Mouse (Mus musculus): ENCODE results near the gene Basp1. TPM values are rescaled to one million over a fixed set of nuclear protein-coding genes. Genes with fewer than 3 reads are reported as not detected.
A peak's percentile ranks its signal among the peaks of the same experiment; 100 is the strongest.
"Not testable (repeated sequence)": the region's sequence is repeated elsewhere in the genome, so short reads cannot be mapped to it uniquely, and the experiment has no call there.

Gene Basp1
- polyA plus RNA-seq (2016; fragmentation: Nextera tagmentation; extraction: Ambion mirVana), result 146 and 177 TPM in 2 replicates

- peak; percentile 66 for ATAC-seq (ENCODE audit: insufficient number of reproducible peaks, insufficient read depth, low FRiP score, low TSS enrichment)
- WGBS, result under 1% methylated on average over 28 of the region's 60 CpGs
Observed at GRCm38 (mm10) chr15:25413378-25413901, at the start of gene Basp1. Basp1 (minus strand) TSS chr15:25413764.

DNA sequence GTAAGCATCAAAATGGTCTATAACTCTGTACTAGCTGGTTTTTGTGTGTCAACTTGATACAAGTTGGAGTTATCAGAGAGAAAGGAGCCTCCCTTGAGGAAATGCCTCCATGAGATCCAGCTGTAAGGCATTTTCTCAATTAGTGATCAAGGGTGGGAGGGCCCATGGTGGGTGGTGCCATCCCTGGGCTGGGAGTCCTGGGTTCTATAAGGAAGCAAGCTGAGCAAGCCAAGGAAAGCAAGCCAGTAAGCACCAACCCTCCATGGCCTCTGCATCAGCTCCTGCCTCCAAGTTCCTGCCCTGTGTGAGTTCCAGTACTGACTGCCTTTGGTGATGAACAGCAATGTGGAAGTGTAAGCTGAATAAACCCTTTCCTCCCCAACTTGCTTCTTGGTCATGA is 49.5 kb upstream of the Basp1 start:
- H3K9ac ChIP-seq; H3K4me3 ChIP-seq; H3K4me1 ChIP-seq; H3K27me3 ChIP-seq; H3K27ac ChIP-seq; ATAC-seq (ENCODE audit: insufficient number of reproducible peaks, insufficient read depth, low FRiP score, low TSS enrichment); H3K9me3 ChIP-seq; H3K36me3 ChIP-seq; H3K4me2 ChIP-seq (replicated peaks): not testable (repeated sequence)

More at GRCm38 (mm10) chr15:25413378-25413901, at the start of gene Basp1:
- H3K4me2 ChIP-seq (replicated peaks), result peak within 1 kb of the TSS; percentile 87
- H3K9ac ChIP-seq, result peak within 1 kb of the TSS; percentile 94
- H3K36me3 ChIP-seq, result no peaks in the 10 kb centered on the region
- peaks cover 21% of the 10 kb centered on the region for H3K4me1 ChIP-seq
- H3K4me3 ChIP-seq, result peak within 1 kb of the TSS; percentile 86
- no peaks in the 10 kb centered on the region for H3K9me3 ChIP-seq
- H3K27ac ChIP-seq, result peak within 1 kb of the TSS; percentile 97
- H3K27me3 ChIP-seq, result no peaks in the 10 kb centered on the region

DNA sequence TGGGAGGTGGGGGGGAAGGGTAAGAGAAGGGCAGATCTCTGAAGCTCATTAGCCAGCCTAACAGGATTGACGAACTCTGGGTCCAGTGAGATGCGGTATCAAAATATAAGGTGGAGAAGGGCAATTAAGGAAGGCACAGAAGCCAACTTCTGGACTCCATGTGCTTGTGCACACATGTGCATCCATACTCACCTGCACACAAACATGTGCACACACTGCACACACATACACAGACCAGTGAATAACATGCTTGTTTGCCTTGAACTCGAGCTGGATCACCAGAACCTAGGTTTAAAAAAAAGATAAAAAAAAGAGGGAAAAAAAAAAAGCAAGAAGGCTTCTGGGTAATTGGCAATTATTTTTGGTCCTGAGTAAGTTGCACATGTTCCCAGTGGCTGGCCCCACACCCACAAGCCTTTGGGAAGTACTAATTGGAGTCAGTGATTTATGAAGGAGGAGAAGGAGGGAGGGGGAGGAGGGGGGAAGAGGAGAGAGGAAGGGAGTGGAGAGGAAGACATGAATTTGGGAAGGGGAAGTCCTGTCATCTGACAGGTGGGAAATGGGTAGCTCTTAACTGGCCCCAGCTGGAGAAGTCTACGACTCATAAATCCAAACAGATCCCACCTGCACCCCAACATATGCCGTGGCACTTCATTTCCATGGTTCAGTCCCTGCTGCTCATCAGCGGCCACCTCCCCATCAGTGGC is 48.6 kb upstream of the Basp1 start:
- Histone ChIP-seq H3K36me3 (no peaks in the 10 kb centered on the region), H3K4me3 (no peak overlapping the region), H3K27me3 (no peaks in the 10 kb centered on the region), H3K9me3 (no peaks in the 10 kb centered on the region), H3K27ac (no peak overlapping the region), H3K4me2 (replicated peaks) (no peak overlapping the region), H3K4me1 (0 out of 2 replicates have a peak, but pooled peaks cover 4% of the 10 kb centered on the region), H3K9ac (no peak overlapping the region)
- WGBS, result 60% methylated on average over 6 of the region's 6 CpGs
- no peak for ATAC-seq (ENCODE audit: insufficient number of reproducible peaks, insufficient read depth, low FRiP score, low TSS enrichment)

GRCm38 (mm10) chr15:25459901-25460300 is 46.3 kb upstream of the Basp1 start:
- ATAC-seq (ENCODE audit: insufficient number of reproducible peaks, insufficient read depth, low FRiP score, low TSS enrichment), result no peak
- Histone ChIP-seq H3K4me2 (replicated peaks) (no peak overlapping the region), H3K36me3 (no peaks in the 10 kb centered on the region), H3K27ac (no peak overlapping the region), H3K4me3 (no peak overlapping the region), H3K9me3 (no peaks in the 10 kb centered on the region), H3K27me3 (no peaks in the 10 kb centered on the region), H3K4me1 (0 out of 2 replicates have a peak, but pooled peaks cover 4% of the 10 kb centered on the region), H3K9ac (no peak overlapping the region)
- WGBS, result 42% methylated on average over 7 of the region's 7 CpGs

DNA sequence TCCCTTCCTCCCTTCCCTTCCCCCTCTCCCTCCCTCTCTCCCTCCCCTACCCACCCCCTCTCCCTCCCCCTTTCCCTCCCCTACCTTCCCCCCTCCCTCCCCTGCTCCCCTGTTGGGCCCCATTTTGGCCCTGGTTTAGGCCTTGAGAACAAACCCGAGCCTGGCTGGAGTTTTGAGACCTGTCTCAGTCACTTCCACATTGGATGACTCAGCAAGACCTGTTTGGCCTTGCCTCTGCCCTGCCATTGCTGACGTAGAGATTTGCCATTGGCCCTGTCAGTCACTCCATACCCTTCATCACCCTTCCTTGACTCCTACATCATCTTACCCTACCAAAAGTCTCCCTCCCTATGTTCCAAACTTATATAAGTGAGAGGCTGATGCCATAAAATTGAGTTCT is 43.9 kb upstream of the Basp1 start:
- WGBS, result 68% methylated on average over 2 of the region's 2 CpGs
- ATAC-seq (ENCODE audit: insufficient number of reproducible peaks, insufficient read depth, low FRiP score, low TSS enrichment), result no peak
- H3K27me3 ChIP-seq, result no peaks in the 10 kb centered on the region
- H3K27ac ChIP-seq, result no peak overlapping the region
- H3K9ac ChIP-seq, result no peak overlapping the region
- no peak overlapping the region for H3K4me3 ChIP-seq
- no peaks in the 10 kb centered on the region for H3K36me3 ChIP-seq
- 0 out of 2 replicates have a peak, but pooled peaks cover 4% of the 10 kb centered on the region for H3K4me1 ChIP-seq
- no peaks in the 10 kb centered on the region for H3K9me3 ChIP-seq
- H3K4me2 ChIP-seq (replicated peaks), result no peak overlapping the region

DNA sequence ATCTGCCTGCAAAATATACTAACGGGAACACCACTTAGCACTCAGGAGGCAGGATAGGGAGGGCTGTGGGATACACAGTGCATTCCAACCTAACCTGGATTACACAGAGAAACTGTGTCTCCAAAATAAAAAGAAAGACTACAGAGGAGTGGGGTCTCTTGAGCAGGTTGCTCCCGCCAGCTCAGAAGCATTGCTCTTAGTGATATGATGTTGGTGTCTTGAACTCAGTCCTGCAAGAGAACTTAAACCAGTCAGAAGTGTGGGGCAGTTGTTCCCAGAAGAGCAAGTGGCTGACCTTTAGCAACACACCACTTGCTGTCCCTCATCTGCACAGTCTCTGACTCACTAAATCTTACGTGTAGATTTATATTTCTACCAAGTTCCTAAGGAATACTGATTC is 40.0 kb upstream of the Basp1 start:
- Histone ChIP-seq H3K4me2 (replicated peaks) (no peak overlapping the region), H3K27me3 (no peaks in the 10 kb centered on the region), H3K9ac (no peak overlapping the region), H3K27ac (no peak overlapping the region), H3K9me3 (no peaks in the 10 kb centered on the region), H3K4me1 (no peaks in the 10 kb centered on the region), H3K4me3 (no peak overlapping the region), H3K36me3 (no peaks in the 10 kb centered on the region)
- 84% methylated on average over 3 of the region's 3 CpGs for WGBS
- no peak for ATAC-seq (ENCODE audit: insufficient number of reproducible peaks, insufficient read depth, low FRiP score, low TSS enrichment)

GRCm38 (mm10) chr15:25449348-25449747 is 35.8 kb upstream of the Basp1 start:
- ATAC-seq (ENCODE audit: insufficient number of reproducible peaks, insufficient read depth, low FRiP score, low TSS enrichment), result no peak
- no peak overlapping the region for H3K27ac ChIP-seq
- H3K4me3 ChIP-seq, result no peak overlapping the region
- no peaks in the 10 kb centered on the region for H3K9me3 ChIP-seq
- no peaks in the 10 kb centered on the region for H3K36me3 ChIP-seq
- peaks cover 15% of the 10 kb centered on the region for H3K4me1 ChIP-seq
- H3K9ac ChIP-seq, result no peak overlapping the region
- WGBS, result 23% methylated on average over 1 of the region's 1 CpGs
- no peaks in the 10 kb centered on the region for H3K27me3 ChIP-seq
- H3K4me2 ChIP-seq (replicated peaks), result no peak overlapping the region

GRCm38 (mm10) chr15:25448703-25449340 is 35.3 kb upstream of the Basp1 start:
- no peak overlapping the region for H3K27ac ChIP-seq
- H3K9ac ChIP-seq, result no peak overlapping the region
- 61% methylated on average over 4 of the region's 4 CpGs for WGBS
- no peaks in the 10 kb centered on the region for H3K27me3 ChIP-seq
- no peak overlapping the region for H3K4me2 ChIP-seq (replicated peaks)
- no peak for ATAC-seq (ENCODE audit: insufficient number of reproducible peaks, insufficient read depth, low FRiP score, low TSS enrichment)
- H3K4me1 ChIP-seq, result peaks cover 15% of the 10 kb centered on the region
- H3K36me3 ChIP-seq, result no peaks in the 10 kb centered on the region
- no peak overlapping the region for H3K4me3 ChIP-seq
- no peaks in the 10 kb centered on the region for H3K9me3 ChIP-seq

GRCm38 (mm10) chr15:25447136-25447535 is 33.6 kb upstream of the Basp1 start:
- ATAC-seq (ENCODE audit: insufficient number of reproducible peaks, insufficient read depth, low FRiP score, low TSS enrichment), result no peak
- Histone ChIP-seq H3K9ac (no peak overlapping the region), H3K36me3 (no peaks in the 10 kb centered on the region), H3K27ac (no peak overlapping the region), H3K4me2 (replicated peaks) (no peak overlapping the region), H3K9me3 (no peaks in the 10 kb centered on the region), H3K27me3 (no peaks in the 10 kb centered on the region), H3K4me3 (no peak overlapping the region), H3K4me1 (peaks cover 15% of the 10 kb centered on the region)
- WGBS, result 68% methylated on average over 6 of the region's 6 CpGs

GRCm38 (mm10) chr15:25446155-25446487 is 32.6 kb upstream of the Basp1 start:
- peak overlapping the region; percentile 41; the same call in 1 of the 2 replicates for H3K27ac ChIP-seq
- H3K9ac ChIP-seq, result no peak overlapping the region
- H3K4me1 ChIP-seq, result peaks cover 15% of the 10 kb centered on the region

GRCm38 (mm10) chr15:25445361-25446154 is 32.0 kb upstream of the Basp1 start:
- peaks cover 15% of the 10 kb centered on the region for H3K4me1 ChIP-seq
- WGBS, result 6% methylated on average over 17 of the region's 17 CpGs
- ATAC-seq (ENCODE audit: insufficient number of reproducible peaks, insufficient read depth, low FRiP score, low TSS enrichment), result peak; percentile 66
- peak overlapping the region; percentile 37 for H3K4me2 ChIP-seq (replicated peaks)
- H3K27me3 ChIP-seq, result no peaks in the 10 kb centered on the region
- H3K9ac ChIP-seq, result no peak overlapping the region
- peak overlapping the region; percentile 46; the same call in 1 of the 2 replicates for H3K27ac ChIP-seq
- no peaks in the 10 kb centered on the region for H3K9me3 ChIP-seq
- no peaks in the 10 kb centered on the region for H3K36me3 ChIP-seq
- 0 out of 2 replicates have a peak overlapping the region, but pooled peaks have one; percentile 15 for H3K4me3 ChIP-seq

More at GRCm38 (mm10) chr15:25446155-25446487, 32.6 kb upstream of the Basp1 start:
- WGBS, result 19% methylated on average over 8 of the region's 8 CpGs
- H3K4me3 ChIP-seq, result 0 out of 2 replicates have a peak overlapping the region, but pooled peaks have one; percentile 15
- ATAC-seq (ENCODE audit: insufficient number of reproducible peaks, insufficient read depth, low FRiP score, low TSS enrichment), result no peak
- H3K27me3 ChIP-seq, result no peaks in the 10 kb centered on the region
- peak overlapping the region; percentile 37 for H3K4me2 ChIP-seq (replicated peaks)
- H3K36me3 ChIP-seq, result no peaks in the 10 kb centered on the region
- H3K9me3 ChIP-seq, result no peaks in the 10 kb centered on the region

All from embryonic facial prominence, embryonic 12.5 days (tissue).